In the genomic region with DNA sequence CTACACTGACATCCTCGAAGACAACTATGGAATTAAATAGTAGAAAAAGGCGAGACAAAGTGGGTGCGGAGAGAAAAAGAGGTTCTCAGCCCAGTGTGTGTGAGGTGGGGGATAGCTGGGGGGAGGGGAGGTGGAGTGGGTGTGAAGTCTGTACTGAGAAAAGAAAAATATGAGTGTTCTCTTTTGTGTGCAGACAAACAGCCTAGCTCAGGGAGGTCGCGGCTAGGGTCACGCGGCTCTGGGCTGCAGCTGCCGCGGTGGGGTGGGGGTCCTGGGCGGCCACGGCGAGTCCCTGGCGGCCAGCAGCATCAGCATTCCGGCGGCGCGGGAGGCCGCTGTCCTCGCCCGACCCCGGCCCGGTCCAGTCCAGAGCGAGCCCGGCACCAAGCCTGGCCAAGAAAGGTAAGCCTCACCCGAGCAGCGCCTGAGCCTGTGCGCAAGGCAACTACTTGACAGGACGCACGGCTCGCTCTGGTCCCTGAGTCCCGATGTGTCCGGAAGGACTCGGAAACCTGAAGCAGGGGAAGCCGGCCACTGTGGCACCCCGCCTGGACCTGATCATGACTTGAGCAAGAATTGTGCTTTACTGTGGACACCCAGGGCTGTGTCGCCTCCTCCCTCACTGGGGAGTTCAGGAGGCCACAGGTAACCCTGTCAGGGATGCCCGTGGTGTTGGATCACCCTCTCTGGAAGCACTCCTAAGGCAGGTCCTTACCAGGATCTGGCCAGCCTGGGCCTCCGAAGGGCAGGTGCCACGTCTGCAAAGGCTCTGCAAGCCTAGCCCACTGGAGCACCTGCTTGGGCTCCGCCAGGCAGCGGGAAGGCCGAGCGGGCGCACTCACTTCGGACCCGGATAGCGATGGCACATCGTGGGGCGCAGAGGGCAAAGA, we compare ENCODE assay signal across 9 mouse cellular contexts.
DNase-seq lines count a peak whose midpoint lies in the region; ATAC-seq and TF ChIP-seq lines count a peak whose summit lies in the region.
"Had no signal": no experiment of that assay in that cellular context is flagged by ENCODE, and none has a peak within 500 bp of the region (broad histone marks: within the 10 kb centered on the region; RNA-seq: fewer than 3 reads in every experiment).

No protein-coding gene starts in this region.

- H3K36me3 ChIP-seq in lung, embryonic 14.5 days (ENCODE audit: insufficient read depth), result no peaks in the 10 kb centered on the region
- no peaks in the 10 kb centered on the region for H3K36me3 ChIP-seq in lung, postnatal 0 days (ENCODE audit: insufficient read depth, low read length)
- H3K36me3 ChIP-seq in forebrain, embryonic 16.5 days (ENCODE audit: control insufficient read depth, insufficient read depth), result no peaks in the 10 kb centered on the region
- no peaks in the 10 kb centered on the region for H3K36me3 ChIP-seq in limb, embryonic 15.5 days

- H3K27ac ChIP-seq in lung, embryonic 14.5 days (ENCODE audit: low read depth), result no peak overlapping the region
- no peak overlapping the region for H3K27ac ChIP-seq in lung, postnatal 0 days (ENCODE audit: low read length)
- peak overlapping the region; percentile 69 for H3K27ac ChIP-seq in forebrain, embryonic 16.5 days (ENCODE audit: low read length)
- H3K27ac ChIP-seq in limb, embryonic 15.5 days, result no peak overlapping the region

- H3K4me1 ChIP-seq in lung, embryonic 14.5 days (ENCODE audit: insufficient read depth), result peaks cover 5% of the 10 kb centered on the region; the same call in 1 of the 2 replicates
- H3K4me1 ChIP-seq in lung, postnatal 0 days (ENCODE audit: insufficient read depth, low read depth, low read length), result no peaks in the 10 kb centered on the region
- H3K4me1 ChIP-seq in forebrain, embryonic 16.5 days (replicated peaks; ENCODE audit: control insufficient read depth, insufficient read depth, low read length), result peaks cover 40% of the 10 kb centered on the region
- H3K4me1 ChIP-seq in limb, embryonic 15.5 days, result peaks cover 24% of the 10 kb centered on the region

- no peak for TF ChIP-seq EP300 in lung, postnatal 0 days (IDR thresholded peaks at IDR 0.05)

- no peak for TF ChIP-seq CTCF in lung, embryonic 14.5 days (IDR thresholded peaks at IDR 0.05; ENCODE audit: low read depth)
- TF ChIP-seq CTCF in lung, postnatal 0 days (IDR thresholded peaks at IDR 0.05), result no peak

- no peak for DNase-seq in lung, embryonic 14.5 days
- DNase-seq in lung, postnatal 0 days (ENCODE audit: low spot score), result no peak
- peak; percentile 59 for DNase-seq in yolk sac, embryonic 10.5 days (ENCODE audit: low spot score)
- DNase-seq in left cerebral cortex, adult 11 months (ENCODE audit: low spot score), result no peak
- DNase-seq in urinary bladder, postnatal 25 days (ENCODE audit: low spot score), result no peak
- no peak for DNase-seq in right cerebral cortex, adult 18-20 months

- H3K27me3 ChIP-seq in lung, embryonic 14.5 days (ENCODE audit: insufficient read depth, low read length), result peaks cover 56% of the 10 kb centered on the region
- H3K27me3 ChIP-seq in lung, postnatal 0 days (replicated peaks; ENCODE audit: insufficient read depth, low read length), result peaks cover 33% of the 10 kb centered on the region
- peaks cover 45% of the 10 kb centered on the region for H3K27me3 ChIP-seq in forebrain, embryonic 16.5 days (replicated peaks; ENCODE audit: control insufficient read depth, insufficient read depth, low read length)
- peaks cover 94% of the 10 kb centered on the region for H3K27me3 ChIP-seq in limb, embryonic 15.5 days
- H3K27me3 ChIP-seq: Patski had no signal

- no peaks in the 10 kb centered on the region for H3K9me3 ChIP-seq in lung, embryonic 14.5 days (ENCODE audit: low read depth, low read length)
- H3K9me3 ChIP-seq in lung, postnatal 0 days (ENCODE audit: low read length), result no peaks in the 10 kb centered on the region
- no peaks in the 10 kb centered on the region for H3K9me3 ChIP-seq in forebrain, embryonic 16.5 days (ENCODE audit: control insufficient read depth, low read length)
- no peaks in the 10 kb centered on the region for H3K9me3 ChIP-seq in limb, embryonic 15.5 days

- H3K9ac ChIP-seq in lung, embryonic 14.5 days, result no peak overlapping the region
- H3K9ac ChIP-seq in lung, postnatal 0 days (replicated peaks; ENCODE audit: low read depth), result no peak overlapping the region
- peak overlapping the region; percentile 38 for H3K9ac ChIP-seq in forebrain, embryonic 16.5 days (replicated peaks; ENCODE audit: low read depth, low read length)
- H3K9ac ChIP-seq in limb, embryonic 15.5 days, result no peak overlapping the region

- H3K4me2 ChIP-seq in lung, embryonic 14.5 days, result peak overlapping the region; percentile 46
- H3K4me2 ChIP-seq in lung, postnatal 0 days (replicated peaks; ENCODE audit: low read depth, low read length), result no peak overlapping the region
- H3K4me2 ChIP-seq in forebrain, embryonic 16.5 days (ENCODE audit: low read length), result peak overlapping the region; percentile 47
- peak overlapping the region; percentile 29; the same call in 1 of the 2 replicates for H3K4me2 ChIP-seq in limb, embryonic 15.5 days

- WGBS in lung, embryonic 14.5 days, result 3% methylated on average over 49 of the region's 49 CpGs
- WGBS in lung, postnatal 0 days, result 5% methylated on average over 48 of the region's 49 CpGs
- WGBS in forebrain, embryonic 16.5 days, result under 1% methylated on average over 49 of the region's 49 CpGs
- 2% methylated on average over 49 of the region's 49 CpGs for WGBS in limb, embryonic 15.5 days

- peak; percentile 41; the same call in 1 of the 2 replicates for ATAC-seq in lung, embryonic 14.5 days (ENCODE audit: insufficient read depth)
- no peak for ATAC-seq in lung, postnatal 0 days
- peak; percentile 49 for ATAC-seq in forebrain, embryonic 16.5 days
- ATAC-seq in limb, embryonic 15.5 days (ENCODE audit: insufficient number of reproducible peaks, low FRiP score, low TSS enrichment, low read depth), result no peak
- ATAC-seq: Patski had no signal

- H3K4me3 ChIP-seq in lung, embryonic 14.5 days (ENCODE audit: low read depth, low read length), result peak overlapping the region; percentile 18
- H3K4me3 ChIP-seq in lung, postnatal 0 days (ENCODE audit: low read depth, low read length), result no peak overlapping the region
- peak overlapping the region; percentile 29 for H3K4me3 ChIP-seq in forebrain, embryonic 16.5 days (replicated peaks; ENCODE audit: low read length)
- H3K4me3 ChIP-seq in limb, embryonic 15.5 days, result peak overlapping the region; percentile 8

Comparison
In these comparisons a context has a peak if more than half of its experiments do, and no peak if none do; other contexts are left out.
1. ATAC-seq: peak in lung, embryonic 14.5 days (single experiment) and forebrain, embryonic 16.5 days (single experiment); none in lung, postnatal 0 days (single experiment) and limb, embryonic 15.5 days (single experiment).